Mouse (Mus musculus) erythroblast, embryonic 14.5 days (primary cell): Measurements from ENCODE around the gene Fsd2.

Experiments used
- GATA1 ChIP-seq: IDR thresholded peaks from 2 replicates; pipeline ENCODE4 v1.6.1; 2012; ENCODE audit warnings: low read length, inconsistent platforms, mixed read lengths
- TAL1 ChIP-seq: IDR thresholded peaks from 3 replicates; pipeline ENCODE4 v1.6.1; 2012; ENCODE audit warnings: low read length, inconsistent platforms, mixed read lengths

DNA sequence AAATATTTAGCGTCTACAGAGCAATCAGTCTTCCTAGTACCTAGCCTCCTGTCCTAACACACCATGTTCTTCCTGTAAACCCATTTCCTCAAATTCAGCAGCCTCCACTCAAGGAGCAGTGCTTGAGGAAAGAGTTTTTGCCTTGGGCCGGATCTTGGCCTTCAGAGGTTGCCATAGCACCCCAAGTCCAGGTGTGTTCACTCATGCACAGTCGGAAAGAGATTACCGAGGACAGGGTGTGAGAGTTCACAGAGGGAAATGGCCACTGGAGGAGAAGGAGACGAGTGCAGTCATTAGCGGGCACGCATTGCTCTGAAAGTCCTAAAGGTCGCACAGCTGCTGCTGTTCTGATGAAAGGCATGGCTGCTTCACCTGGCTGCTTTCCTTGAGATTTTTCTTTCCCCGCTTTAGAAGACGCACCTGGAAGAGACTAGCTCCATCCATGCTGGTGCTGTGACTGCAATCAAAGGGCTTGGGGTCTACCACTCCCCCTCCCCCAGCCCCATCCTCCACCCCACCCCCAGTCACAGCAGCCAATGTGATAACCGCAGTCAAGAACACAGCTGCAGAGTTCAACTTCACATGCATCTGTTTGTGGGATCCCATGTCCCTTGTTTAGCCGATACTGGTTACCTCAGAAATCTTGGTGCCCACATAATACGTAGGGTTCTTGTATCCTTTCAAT is 51.7 kb downstream of the Fsd2 start:
- no peak for TF ChIP-seq TAL1
- TF ChIP-seq GATA1: no peak
